Mouse (Mus musculus): ENCODE data around the gene Rhbdd3.
"Not testable (repeated sequence)": the region's sequence is repeated elsewhere in the genome, so short reads cannot be mapped to it uniquely, and the experiment has no call there.

Gene Rhbdd3

GRCm38 (mm10) chr11:5065056-5065821 lies 33.5 kb upstream of the Rhbdd3 start, which contains the start of gene Gas2l1:
Gas2l1 (minus strand) TSS chr11:5065327.
- peak; percentile 73 for DNase-seq (ENCODE audit: low read depth)

GRCm38 (mm10) chr11:5067063-5067462 lies 31.7 kb upstream of the Rhbdd3 start:
- DNase-seq (ENCODE audit: low read depth): no peak

GRCm38 (mm10) chr11:5068126-5068971 lies 30.4 kb upstream of the Rhbdd3 start:
- no peak for DNase-seq (ENCODE audit: low read depth)

- no peak for DNase-seq (ENCODE audit: low read depth)
Observed at GRCm38 (mm10) chr11:5074882-5075281, 23.8 kb upstream of the Rhbdd3 start.

- no peak for DNase-seq (ENCODE audit: low read depth)
Observed at GRCm38 (mm10) chr11:5075760-5076159, 23.0 kb upstream of the Rhbdd3 start.

- DNase-seq (ENCODE audit: low read depth): not testable (repeated sequence)
Observed at GRCm38 (mm10) chr11:5076843-5077242, 21.9 kb upstream of the Rhbdd3 start.

GRCm38 (mm10) chr11:5089147-5089546 lies 9.6 kb upstream of the Rhbdd3 start:
- DNase-seq (ENCODE audit: low read depth): no peak

- DNase-seq (ENCODE audit: low read depth): no peak
Observed at GRCm38 (mm10) chr11:5091706-5092105, 7.0 kb upstream of the Rhbdd3 start.

GRCm38 (mm10) chr11:5095877-5096276 lies 2.8 kb upstream of the Rhbdd3 start:
- DNase-seq (ENCODE audit: low read depth): no peak

- no peak for DNase-seq (ENCODE audit: low read depth)
Observed at GRCm38 (mm10) chr11:5096480-5097020, 2.2 kb upstream of the Rhbdd3 start.

GRCm38 (mm10) chr11:5098035-5098735 lies 541 bp upstream of the Rhbdd3 start:
- no peak for DNase-seq (ENCODE audit: low read depth)

GRCm38 (mm10) chr11:5099576-5100183 lies 954 bp downstream of the Rhbdd3 start:
- DNase-seq (ENCODE audit: low read depth): peak; percentile 67

- DNase-seq (ENCODE audit: low read depth): no peak
Observed at GRCm38 (mm10) chr11:5100283-5100682, 1.6 kb downstream of the Rhbdd3 start.

- no peak for DNase-seq (ENCODE audit: low read depth)
Observed at GRCm38 (mm10) chr11:5100801-5101200, 2.1 kb downstream of the Rhbdd3 start.

- DNase-seq (ENCODE audit: low read depth): no peak
Observed at GRCm38 (mm10) chr11:5101641-5102040, 2.9 kb downstream of the Rhbdd3 start.

GRCm38 (mm10) chr11:5102384-5102783 lies 3.7 kb downstream of the Rhbdd3 start:
- DNase-seq (ENCODE audit: low read depth): no peak

- no peak for DNase-seq (ENCODE audit: low read depth)
Observed at GRCm38 (mm10) chr11:5103986-5104509, 5.3 kb downstream of the Rhbdd3 start.

- no peak for DNase-seq (ENCODE audit: low read depth)
Observed at GRCm38 (mm10) chr11:5109441-5109840, 10.7 kb downstream of the Rhbdd3 start.

- no peak for DNase-seq (ENCODE audit: low read depth)
Observed at GRCm38 (mm10) chr11:5113645-5114044, 14.9 kb downstream of the Rhbdd3 start.

- peak; percentile 63 for DNase-seq (ENCODE audit: low read depth)
Observed at GRCm38 (mm10) chr11:5114931-5115581, 16.3 kb downstream of the Rhbdd3 start.

GRCm38 (mm10) chr11:5125713-5126112 lies 27.0 kb downstream of the Rhbdd3 start:
- DNase-seq (ENCODE audit: low read depth): no peak
